Mouse (Mus musculus) brain, embryonic 14.5 days (tissue): Measurements from ENCODE around the gene Disp2.

Source experiments
- CTCF ChIP-seq: fragments of 200-500 bp; IDR thresholded peaks from 2 replicates; pipeline ENCODE4 v1.5.1; 2012; ENCODE audit warnings: inconsistent platforms, mild to moderate bottlenecking, moderate library complexity, borderline replicate concordance; ENCODE audit not compliant: insufficient read depth, insufficient read length; ENCODE audit errors: extremely low read depth
- POLR2A ChIP-seq: fragments of 200-500 bp; IDR thresholded peaks from 2 replicates; pipeline ENCODE4 v1.6.1; 2012; ENCODE audit warnings: mild to moderate bottlenecking, inconsistent platforms, borderline replicate concordance; ENCODE audit not compliant: poor library complexity, insufficient read depth, insufficient read length, severe bottlenecking; ENCODE audit errors: extremely low read depth

GRCm38 (mm10) chr2:118829096-118829495, 49.6 kb downstream of the Disp2 start:
- no peak for TF ChIP-seq CTCF
- no peak for TF ChIP-seq POLR2A
